Mouse (Mus musculus): ENCODE measurements around the gene Sfta2. TPM values are rescaled to one million over a fixed set of nuclear protein-coding genes. Genes with fewer than 3 reads are reported as not detected.
A peak's percentile ranks its signal among the peaks of the same experiment; 100 is the strongest.

Gene Sfta2
- total RNA-seq (2021), result not detected
- long read RNA-seq, experiment 1, result 0 reads
- long read RNA-seq, experiment 2, result 0 reads

DNA sequence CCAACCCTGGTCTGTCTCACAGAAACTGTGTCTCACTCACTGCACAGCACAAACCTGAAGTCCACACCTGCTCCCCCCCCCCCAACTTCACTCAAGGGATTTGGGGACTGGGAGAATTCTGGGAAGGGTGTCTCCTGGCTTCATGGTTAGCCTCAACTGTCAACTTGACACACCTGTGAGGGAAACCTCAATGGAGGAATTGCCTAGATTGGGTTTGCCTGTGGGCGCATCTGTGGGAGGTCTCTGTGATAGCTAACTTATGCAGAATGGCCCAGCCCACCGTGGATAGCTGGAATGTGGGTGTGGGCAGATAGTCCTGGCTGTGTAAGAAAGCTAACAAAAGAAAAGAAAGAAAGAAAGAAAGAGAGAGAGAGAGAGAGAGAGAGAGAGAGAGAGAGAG, at the start of gene Sfta2:
Gene Sfta2 (plus strand): TSS at position 301 of the 400 bp plus-strand sequence.
- no peak for DNase-seq

GRCm38 (mm10) chr17:35551881-35552414, 49.4 kb upstream of the Sfta2 start, which contains the start of gene Cdsn:
Gene Cdsn (plus strand): TSS chr17:35552128.
- DNase-seq, result peak; percentile 54 to 61

DNA sequence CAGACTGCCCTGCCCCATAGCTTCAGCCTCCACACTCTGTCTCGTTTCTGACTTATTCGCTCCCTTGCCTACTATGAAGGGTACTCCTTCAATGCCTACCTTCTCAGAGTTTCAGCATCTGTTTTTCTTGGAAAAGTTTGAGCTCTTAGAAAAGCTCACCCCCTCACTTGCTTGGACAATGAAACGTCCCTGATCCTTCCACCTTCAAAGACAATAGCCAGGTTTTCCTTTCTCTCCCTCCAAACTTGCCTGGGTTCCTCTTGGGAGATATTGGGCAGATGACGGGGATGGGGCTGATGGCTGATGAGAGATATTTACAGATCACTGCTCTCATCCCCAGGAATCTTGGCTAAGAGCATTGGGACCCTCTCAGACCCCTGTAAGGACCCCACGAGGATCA, 47.0 kb upstream of the Sfta2 start:
- no peak for DNase-seq

DNA sequence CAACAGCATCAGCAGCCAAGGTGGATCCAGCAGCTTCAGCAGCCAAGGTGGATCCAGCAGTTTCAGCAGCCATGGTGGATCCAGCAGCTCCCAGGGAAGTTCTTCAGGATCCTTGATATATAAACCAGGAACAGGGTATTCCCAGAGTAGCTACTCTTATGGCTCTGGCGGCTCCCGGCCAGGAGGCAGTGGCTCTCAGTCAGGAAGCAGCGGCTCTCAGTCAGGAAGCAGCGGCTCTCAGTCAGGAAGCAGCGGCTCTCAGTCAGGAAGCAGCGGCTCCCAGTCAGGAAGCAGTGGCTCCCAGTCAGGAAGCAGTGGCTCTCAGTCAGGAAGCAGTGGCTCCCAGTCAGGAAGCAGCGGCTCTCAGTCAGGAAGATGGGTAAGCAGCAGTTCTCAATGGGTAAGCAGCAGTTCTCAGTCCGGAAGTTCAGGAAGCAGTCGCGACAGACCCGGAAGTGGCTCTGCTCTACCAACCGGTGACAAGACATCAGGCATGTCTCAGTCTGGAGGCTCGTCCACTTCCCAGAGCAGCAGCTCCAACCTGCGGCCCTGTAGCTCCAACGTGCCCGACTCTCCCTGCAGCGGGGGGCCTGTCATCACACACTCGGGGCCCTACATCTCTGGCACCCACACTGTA, 46.5 kb upstream of the Sfta2 start:
- DNase-seq, result no peak

- DNase-seq, result no peak
Observed at GRCm38 (mm10) chr17:35556186-35556765, 45.1 kb upstream of the Sfta2 start.

- peak; percentile 43 to 71 for DNase-seq
Observed at GRCm38 (mm10) chr17:35556812-35557211, 44.5 kb upstream of the Sfta2 start.

- DNase-seq, result peak; percentile 15 to 30
Observed at GRCm38 (mm10) chr17:35557351-35557750, 44.0 kb upstream of the Sfta2 start.

- DNase-seq, result no peak
Observed at GRCm38 (mm10) chr17:35558216-35558615, 43.1 kb upstream of the Sfta2 start.

DNA sequence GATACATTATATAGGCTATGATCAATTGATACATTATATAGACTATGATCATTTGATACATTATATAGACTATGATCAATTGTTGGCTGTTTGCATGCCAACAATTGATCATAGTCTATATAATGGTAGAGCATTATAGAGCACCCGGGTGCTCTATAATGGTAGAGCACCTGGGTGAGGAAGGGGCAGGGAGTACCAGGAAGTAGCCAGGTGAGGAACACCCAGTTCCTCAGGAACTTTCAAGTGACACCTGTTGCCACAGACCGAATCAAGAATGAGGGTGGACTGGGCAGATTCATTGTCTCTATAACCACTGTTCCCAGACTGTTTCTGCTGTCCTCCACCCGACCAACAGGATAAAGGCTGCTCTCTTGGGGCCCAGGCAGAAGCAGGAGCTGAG, 34.2 kb upstream of the Sfta2 start, which contains the start of gene 2300002M23Rik:
Gene 2300002M23Rik (plus strand): TSS at position 301 of the 400 bp plus-strand sequence.
- no peak for DNase-seq

DNA sequence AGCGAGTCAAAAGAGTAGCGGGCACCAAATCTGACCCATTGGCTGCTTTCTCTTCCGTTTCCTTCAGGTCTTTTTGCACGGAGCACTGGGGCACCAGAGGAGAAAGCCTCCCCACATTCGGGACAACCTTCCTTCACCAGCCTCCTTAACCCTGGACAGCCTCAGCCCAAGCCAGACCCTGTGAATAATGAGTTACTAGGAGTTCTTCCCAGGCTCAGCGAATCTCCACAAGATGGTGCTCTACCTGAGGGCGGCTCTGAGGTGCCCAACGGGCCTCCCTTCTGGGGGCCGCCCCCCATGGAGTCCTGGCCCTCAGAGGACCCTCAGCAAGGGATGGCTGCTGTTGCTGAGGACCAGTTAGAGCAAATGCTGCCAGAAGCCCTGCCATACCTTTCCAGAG, 33.6 kb upstream of the Sfta2 start:
- no peak for DNase-seq

GRCm38 (mm10) chr17:35569091-35569944, 32.0 kb upstream of the Sfta2 start:
- no peak for DNase-seq

DNA sequence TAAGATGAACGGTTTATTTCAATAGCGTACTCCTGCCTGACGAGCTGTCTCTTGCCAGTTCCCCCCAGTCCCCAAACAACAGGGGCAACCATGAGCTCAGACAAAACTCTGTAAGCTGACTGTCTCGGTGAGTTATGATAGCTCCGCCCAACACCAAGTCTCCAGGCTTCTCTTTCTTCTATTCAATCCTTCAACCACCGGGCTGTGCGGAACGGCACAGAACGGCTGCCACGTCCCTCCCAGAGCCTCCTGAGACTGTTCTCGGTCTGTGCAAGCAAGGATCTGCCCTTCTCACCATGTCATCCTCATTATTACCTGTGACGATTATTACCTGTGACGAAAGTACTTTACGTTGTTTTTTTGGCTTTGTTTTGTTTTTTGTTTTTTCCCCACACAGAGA, 30.5 kb upstream of the Sfta2 start:
- no peak for DNase-seq

DNA sequence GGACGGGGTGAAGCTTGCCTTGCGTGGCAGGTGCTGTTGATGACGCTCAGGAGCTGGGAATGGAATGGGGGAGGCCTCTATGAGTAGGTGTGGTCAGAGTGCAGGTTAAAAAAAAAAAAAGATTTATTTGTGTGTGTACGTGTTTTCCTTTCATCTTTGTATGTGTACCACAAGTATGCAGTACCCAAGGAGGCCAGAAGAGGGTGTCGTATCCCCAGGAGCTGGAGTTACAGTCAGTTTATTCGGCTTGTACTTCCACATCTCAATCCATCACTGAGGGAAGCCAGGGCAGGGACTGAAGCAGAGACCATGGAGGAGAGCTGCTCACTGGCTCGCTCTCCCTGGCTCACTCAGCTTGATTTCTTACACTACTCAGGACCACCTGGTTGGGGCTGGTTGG, 29.9 kb upstream of the Sfta2 start:
- no peak for DNase-seq

- peak; percentile 72 to 83 for DNase-seq
Observed at GRCm38 (mm10) chr17:35578211-35578610, 23.1 kb upstream of the Sfta2 start.

DNA sequence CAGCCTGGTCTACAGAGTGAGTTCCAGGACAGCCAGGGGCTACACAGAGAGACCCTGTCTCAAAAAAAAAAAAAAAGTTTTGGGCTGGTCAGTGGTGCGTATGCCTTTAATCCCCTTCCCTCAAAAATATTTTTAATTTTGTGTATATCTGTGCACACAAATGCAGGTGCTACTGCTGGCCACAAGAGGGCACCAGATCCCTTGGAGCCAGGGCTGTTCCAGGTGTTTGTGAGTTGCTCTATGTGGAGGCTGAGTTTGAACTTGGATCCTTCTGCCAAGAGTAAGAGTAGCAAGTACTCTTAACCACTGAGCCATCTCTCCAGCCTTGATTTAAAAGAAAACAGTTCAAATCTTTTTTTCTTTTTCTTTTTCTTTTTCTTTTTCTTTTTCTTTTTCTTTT, 18.4 kb upstream of the Sfta2 start:
- peak; percentile 4 to 25 for DNase-seq

GRCm38 (mm10) chr17:35584330-35584937, 16.9 kb upstream of the Sfta2 start:
- peak; percentile 82 to 87 for DNase-seq

- no peak for DNase-seq
Observed at GRCm38 (mm10) chr17:35587291-35587690, 14.1 kb upstream of the Sfta2 start.

- DNase-seq, result no peak
Observed at GRCm38 (mm10) chr17:35588387-35588786, 13.0 kb upstream of the Sfta2 start.

DNA sequence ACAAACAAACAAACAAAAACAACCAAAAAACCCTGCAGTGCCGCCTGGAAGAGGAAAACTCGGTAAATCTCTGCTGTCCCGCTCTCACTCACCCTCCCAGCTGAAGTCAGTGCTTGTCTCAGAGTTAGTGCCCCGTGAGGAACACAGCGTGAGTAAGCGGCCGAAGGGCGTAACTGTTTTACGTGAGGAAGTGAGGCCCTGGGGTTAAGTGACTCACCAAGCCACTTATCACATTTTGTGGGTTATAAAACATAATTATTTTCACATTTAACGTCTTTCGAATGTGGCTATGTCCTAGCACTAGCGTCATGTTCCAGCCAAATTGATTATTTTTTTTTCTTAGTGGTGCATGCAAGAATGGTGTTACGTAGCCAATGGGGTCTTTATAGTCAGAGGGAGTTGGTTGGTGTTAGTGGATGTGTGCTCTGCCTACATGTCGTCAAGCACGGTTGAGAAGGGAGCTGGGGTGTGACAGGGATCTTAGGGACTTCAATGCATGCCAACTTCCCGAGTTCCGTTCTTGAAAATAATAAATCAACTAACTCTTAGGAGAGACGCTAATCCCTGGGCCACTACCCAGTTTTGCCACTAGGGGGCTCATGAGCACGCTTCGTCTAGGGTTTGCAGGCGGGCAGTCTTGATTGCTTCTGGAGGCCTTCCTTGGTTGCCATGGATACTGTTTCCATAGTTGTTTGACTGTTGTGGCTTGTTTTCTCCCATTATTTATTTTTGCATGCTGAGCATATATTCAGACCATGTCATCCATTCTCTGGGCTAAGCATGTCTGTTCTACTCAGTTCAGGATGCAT, 10.7 kb upstream of the Sfta2 start:
- peak; percentile 76 to 85 for DNase-seq

DNA sequence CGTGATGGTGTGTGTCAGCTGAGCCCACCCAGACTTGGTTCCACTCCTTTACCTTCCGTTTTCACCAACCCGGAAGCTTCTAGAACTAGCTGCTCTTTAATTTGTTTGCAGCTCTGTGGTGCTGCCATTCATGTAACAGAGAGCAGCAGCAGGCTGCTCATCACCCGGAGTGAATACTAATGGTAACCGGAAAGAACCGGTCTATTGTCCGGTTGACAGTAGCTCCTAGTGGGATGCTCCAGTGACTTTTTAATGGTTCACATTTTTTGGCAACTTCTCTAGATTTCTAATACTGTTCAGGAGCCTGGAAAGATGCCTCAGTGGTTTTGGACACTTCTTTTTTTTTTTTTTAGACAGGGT, 10.2 kb upstream of the Sfta2 start:
- DNase-seq, result no peak

DNA sequence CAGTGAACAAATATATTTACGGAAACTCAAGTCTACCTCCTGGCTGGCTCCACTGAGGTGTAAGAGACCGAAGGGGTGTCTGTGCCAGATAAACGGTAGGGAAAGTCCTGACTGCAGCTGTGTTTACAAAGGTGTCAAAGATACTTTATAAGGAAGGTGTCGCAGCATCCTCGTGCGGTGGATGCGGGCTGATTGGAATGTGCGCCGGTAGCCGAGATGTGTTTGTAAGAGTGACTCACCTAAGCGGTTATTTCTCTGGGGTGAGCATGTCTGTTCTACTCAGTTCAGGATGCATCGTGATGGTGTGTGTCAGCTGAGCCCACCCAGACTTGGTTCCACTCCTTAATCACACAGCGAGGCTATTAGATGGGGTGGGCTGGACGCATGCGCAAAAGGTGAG, 9.6 kb upstream of the Sfta2 start:
- no peak for DNase-seq
